Mouse (Mus musculus) kidney, embryonic 14.5 days (tissue): Measurements from ENCODE around the gene Focad. TPM values are rescaled to one million over a fixed set of nuclear protein-coding genes. Genes with fewer than 3 reads are reported as not detected.
A peak's percentile ranks its signal among the peaks of the same experiment; 100 is the strongest.
"Not testable (repeated sequence)": the region's sequence is repeated elsewhere in the genome, so short reads cannot be mapped to it uniquely, and the experiment has no call there.

Experiments used
- ATAC-seq: fragments of 200-750 bp; cut with Nextera tagmentation; 2 replicates; pipeline ENCODE4 v1.8.0; 2017; ENCODE audit warnings: moderate number of reproducible peaks, mild to moderate bottlenecking, moderate TSS enrichment, moderate library complexity; ENCODE audit not compliant: low FRiP score, low TSS enrichment
- H3K27ac ChIP-seq: fragments of 300-500 bp; sonication (generic); 2 replicates; pipeline ENCODE4 v1.5.1; 2014; ENCODE audit warnings: low read depth, mild to moderate bottlenecking, low read length, moderate library complexity, mixed read lengths
- H3K27me3 ChIP-seq: fragments of 300-500 bp; sonication (generic); 2 replicates; pipeline ENCODE4 v1.6.1; 2014; ENCODE audit warnings: mild to moderate bottlenecking, low read length; ENCODE audit not compliant: control insufficient read depth, insufficient read depth
- H3K36me3 ChIP-seq: fragments of 300-500 bp; sonication (generic); 2 replicates; pipeline ENCODE4 v1.6.1; 2014; ENCODE audit warnings: low read length, mixed read lengths; ENCODE audit not compliant: control insufficient read depth, insufficient read depth
- H3K4me1 ChIP-seq: fragments of 300-500 bp; sonication (generic); 2 replicates; pipeline ENCODE4 v1.6.1; 2014; ENCODE audit warnings: low read length, mixed read lengths; ENCODE audit not compliant: control insufficient read depth, insufficient read depth
- H3K4me2 ChIP-seq: fragments of 300-500 bp; sonication (generic); replicated peaks from 2 replicates; pipeline ENCODE4 v1.6.1; 2014; ENCODE audit warnings: low read depth, mild to moderate bottlenecking, low read length
- H3K4me3 ChIP-seq: fragments of 300-500 bp; sonication (generic); 2 replicates; pipeline ENCODE4 v1.5.1; 2014; ENCODE audit warnings: mild to moderate bottlenecking, low read length
- H3K9ac ChIP-seq: fragments of 300-500 bp; sonication (generic); 2 replicates; pipeline ENCODE4 v1.6.1; 2014; ENCODE audit warnings: low read depth, mild to moderate bottlenecking, low read length, moderate library complexity
- H3K9me3 ChIP-seq: fragments of 300-500 bp; sonication (generic); 2 replicates; pipeline ENCODE4 v1.6.1; 2016; ENCODE audit warnings: low read length; ENCODE audit not compliant: control insufficient read depth
- WGBS: fragments of 180-500 bp; shearing (Covaris S2); extraction: QIAGEN DNeasy Blood & Tissue Kit; methylation state at CpG from one replicate; pipeline ENCODE4 v1.1.7; 2014; 5-methylcytosine and 5-hydroxymethylcytosine counted together
- polyA plus RNA-seq: library from polyadenylated mRNA; unstranded; fragments of >200 nt; fragmentation: Nextera tagmentation; extraction: Ambion mirVana; gene quantifications from 2 replicates; pipeline ENCODE4 v1.2.1, GENCODE M21; 2014

Gene Focad
- polyA plus RNA-seq, 1 experiment from 2014 or later, result 19.5 TPM

DNA sequence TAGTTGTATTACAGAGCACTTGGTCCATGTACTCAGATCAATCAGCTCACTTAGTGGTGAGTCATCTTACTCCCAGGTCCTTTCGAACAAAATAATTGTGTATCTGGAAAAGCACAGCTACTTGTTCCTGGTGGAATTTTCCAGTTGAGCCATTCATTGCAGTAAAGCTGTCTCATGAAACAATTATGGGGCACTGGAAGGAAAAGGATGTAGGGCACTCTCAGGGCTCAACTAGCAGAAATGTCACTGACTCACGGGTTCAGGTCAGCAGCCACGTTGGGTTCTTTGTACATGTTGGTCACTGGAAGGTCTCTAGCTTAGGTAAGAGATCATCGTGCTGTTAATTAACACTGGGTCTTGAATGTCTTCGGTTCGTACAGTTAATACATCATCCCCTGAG lies 275.5 kb downstream of the Focad start:
- Histone ChIP-seq H3K4me1 (no peaks in the 10 kb centered on the region), H3K36me3 (no peaks in the 10 kb centered on the region), H3K27ac (no peak overlapping the region), H3K9ac (no peak overlapping the region), H3K9me3 (no peaks in the 10 kb centered on the region), H3K4me2 (no peak overlapping the region), H3K27me3 (no peaks in the 10 kb centered on the region), H3K4me3 (no peak overlapping the region)
- ATAC-seq, result no peak
- WGBS, result 83% methylated on average over 6 of the region's 6 CpGs

DNA sequence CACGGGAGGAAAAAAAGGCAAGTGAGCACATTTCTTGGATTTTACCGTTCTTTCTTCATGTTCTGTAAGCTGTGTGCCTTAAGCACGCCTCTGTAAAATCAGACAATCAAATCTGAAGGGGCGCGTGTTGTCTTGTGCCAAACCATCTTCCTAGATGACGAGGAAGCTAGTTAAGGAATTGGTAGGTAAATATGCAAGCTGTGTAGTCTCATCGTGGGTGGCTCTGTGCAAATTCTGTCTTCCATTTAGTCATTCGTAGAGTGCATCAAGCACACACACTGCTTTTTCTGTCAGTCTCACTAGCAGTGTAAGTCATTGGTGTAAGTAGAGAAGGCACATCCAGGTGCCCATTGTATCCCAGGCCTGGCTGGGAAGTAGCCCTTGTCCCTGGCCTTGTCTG lies 276.4 kb downstream of the Focad start:
- Histone ChIP-seq H3K4me3 (no peak overlapping the region), H3K4me2 (no peak overlapping the region), H3K27me3 (no peaks in the 10 kb centered on the region), H3K9ac (no peak overlapping the region), H3K9me3 (no peaks in the 10 kb centered on the region), H3K4me1 (no peaks in the 10 kb centered on the region), H3K27ac (no peak overlapping the region), H3K36me3 (no peaks in the 10 kb centered on the region)
- whole genome bisulfite sequencing, result 90% methylated on average over 8 of the region's 8 CpGs
- no peak for ATAC-seq

DNA sequence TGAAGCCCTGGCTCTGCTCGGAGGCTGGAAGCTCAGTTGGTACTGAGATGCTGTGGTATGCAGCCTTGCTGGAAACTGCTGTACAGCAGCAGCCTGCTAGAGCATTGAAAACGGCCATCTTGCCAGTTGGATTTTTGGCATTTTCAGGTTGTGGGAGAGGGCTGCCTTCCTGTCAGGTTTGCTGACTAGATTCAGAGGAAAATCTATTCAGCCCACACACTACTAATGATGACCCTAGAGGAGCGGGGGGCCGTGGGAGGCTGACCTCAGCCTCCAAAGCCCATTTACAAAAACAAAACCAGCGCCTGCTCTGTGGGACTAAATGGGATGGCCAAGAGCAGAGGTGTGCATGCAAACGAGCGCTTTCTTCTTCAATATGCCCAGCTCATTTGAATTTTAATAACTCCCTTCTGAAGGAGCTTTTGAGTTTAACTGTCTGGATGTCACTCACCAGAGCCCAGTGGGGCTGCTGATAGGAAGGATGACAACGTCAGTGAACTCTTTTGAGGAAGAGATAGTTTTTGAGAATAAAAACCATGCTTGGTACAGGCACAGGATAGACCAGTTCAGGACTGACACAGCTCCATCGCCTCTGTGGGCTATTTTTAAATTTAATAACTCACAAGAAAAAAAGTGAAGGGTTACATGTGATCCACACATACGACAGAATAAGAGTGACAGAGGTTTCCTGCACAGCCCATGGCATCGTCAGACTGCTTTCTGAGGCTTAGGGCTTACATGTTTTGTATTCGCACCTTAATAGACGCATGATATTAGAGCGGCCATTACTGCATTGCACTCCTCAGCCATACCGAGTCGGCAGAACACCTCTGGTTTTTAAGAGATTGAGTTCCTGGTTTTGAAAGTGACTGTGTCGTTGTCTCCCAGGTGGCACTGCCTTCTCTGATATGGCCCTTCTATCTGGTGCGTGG lies 278.1 kb downstream of the Focad start:
- Histone ChIP-seq H3K4me1 (no peaks in the 10 kb centered on the region), H3K27me3 (no peaks in the 10 kb centered on the region), H3K4me3 (no peak overlapping the region), H3K4me2 (no peak overlapping the region), H3K27ac (no peak overlapping the region), H3K36me3 (no peaks in the 10 kb centered on the region), H3K9me3 (no peaks in the 10 kb centered on the region), H3K9ac (no peak overlapping the region)
- no peak for ATAC-seq
- 79% methylated on average over 18 of the region's 18 CpGs for WGBS

DNA sequence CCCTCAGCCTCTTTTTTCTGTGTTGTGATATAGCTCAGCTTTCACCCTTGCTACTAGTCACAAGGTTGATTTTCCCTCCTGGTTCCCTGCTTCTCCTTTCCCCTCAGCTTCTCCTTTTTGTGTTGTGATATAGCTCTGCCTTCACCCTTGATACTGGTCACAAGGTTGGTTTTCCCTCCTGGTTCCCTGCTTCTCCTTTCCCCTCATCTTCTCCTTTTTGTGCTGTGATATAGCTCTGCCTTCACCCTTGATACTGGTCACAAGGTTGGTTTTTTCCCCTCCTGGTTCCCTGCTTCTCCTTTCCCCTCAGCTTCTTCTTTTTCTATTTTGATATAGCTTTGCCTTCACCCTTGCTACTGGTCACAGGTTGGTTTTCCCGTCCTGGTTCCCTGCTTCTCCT lies 295.6 kb downstream of the Focad start:
- Histone ChIP-seq H3K4me1 (no peaks in the 10 kb centered on the region), H3K36me3 (no peaks in the 10 kb centered on the region), H3K4me3 (no peak overlapping the region), H3K4me2 (no peak overlapping the region), H3K27ac (no peak overlapping the region), H3K27me3 (no peaks in the 10 kb centered on the region), H3K9me3 (no peaks in the 10 kb centered on the region), H3K9ac (no peak overlapping the region)
- WGBS, result 89% methylated on average over 1 of the region's 1 CpGs
- ATAC-seq, result no peak

DNA sequence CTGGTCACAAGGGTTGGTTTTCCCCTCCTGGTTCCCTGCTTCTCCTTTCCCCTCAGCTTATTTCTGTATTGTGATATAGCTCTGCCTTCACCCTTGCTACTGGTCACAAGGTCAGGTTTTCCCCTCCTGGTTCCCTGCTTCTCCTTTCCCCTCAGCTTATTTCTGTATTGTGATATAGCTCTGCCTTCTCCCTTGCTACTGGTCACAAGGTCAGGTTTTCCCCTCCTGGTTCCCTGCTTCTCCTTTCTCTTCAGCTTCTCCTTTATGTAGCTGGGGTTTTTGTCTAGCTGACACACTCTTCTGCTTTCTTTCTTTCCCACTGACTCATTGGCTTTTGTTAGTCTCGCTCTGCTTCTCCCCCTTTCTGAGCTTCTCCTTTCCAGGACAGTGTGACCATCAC lies 296.2 kb downstream of the Focad start:
- H3K4me1 ChIP-seq, H3K27ac ChIP-seq, H3K36me3 ChIP-seq, H3K27me3 ChIP-seq, H3K9me3 ChIP-seq, H3K4me3 ChIP-seq, H3K9ac ChIP-seq, ATAC-seq, H3K4me2 ChIP-seq: not testable (repeated sequence)
- WGBS, result 100% methylated on average over 1 of the region's 1 CpGs

DNA sequence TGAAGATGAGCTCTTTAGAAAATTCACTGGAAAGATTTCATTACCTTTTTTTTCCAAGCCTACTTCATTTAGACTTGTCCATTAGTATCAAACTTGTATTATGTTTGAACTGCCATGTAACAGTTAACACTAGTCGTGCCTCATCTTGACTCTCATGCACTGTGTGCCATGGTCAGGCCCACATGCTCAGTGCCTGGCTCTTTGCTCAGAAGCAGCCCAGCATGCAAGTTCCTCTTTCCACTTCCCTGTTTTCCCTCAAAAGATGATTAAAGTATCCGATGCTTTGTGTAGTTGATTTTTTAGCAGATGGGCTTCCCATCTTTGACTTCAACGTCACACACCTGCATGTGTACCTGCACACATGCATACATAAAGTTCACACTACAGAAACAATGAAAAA lies 301.3 kb downstream of the Focad start:
- H3K27me3 ChIP-seq, result no peaks in the 10 kb centered on the region
- no peak for ATAC-seq
- no peak overlapping the region for H3K4me3 ChIP-seq
- no peak overlapping the region for H3K9ac ChIP-seq
- 0 out of 2 replicates have a peak, but pooled peaks cover 2% of the 10 kb centered on the region for H3K4me1 ChIP-seq
- no peak overlapping the region for H3K4me2 ChIP-seq
- no peaks in the 10 kb centered on the region for H3K36me3 ChIP-seq
- H3K9me3 ChIP-seq, result no peaks in the 10 kb centered on the region
- 88% methylated on average over 3 of the region's 3 CpGs for WGBS
- no peak overlapping the region for H3K27ac ChIP-seq

DNA sequence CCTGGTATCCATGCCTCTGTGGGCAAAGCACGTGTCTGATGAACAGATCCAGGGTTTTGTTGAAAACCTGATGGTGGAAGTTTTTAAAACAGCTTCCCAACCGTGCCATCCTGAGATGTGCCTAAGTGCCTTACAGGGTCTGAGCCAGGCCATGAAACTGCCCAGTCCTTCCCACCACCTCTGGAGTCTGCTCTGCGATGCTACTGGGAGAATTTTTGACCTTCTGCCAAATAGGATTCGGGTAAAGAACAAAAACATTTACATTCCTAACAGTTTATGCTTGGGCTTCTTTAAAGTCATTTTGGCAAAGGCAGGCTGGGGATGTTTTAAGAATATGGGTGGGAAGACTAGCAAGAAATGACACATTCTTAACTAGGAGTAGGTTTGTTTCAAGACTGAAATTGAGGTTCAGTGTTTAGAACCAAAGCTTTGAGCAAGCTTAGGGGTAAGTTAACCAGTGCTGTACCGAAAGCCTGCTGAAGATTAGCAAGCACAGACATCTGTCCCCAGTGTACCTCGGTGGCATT lies 302.6 kb downstream of the Focad start:
- no peaks in the 10 kb centered on the region for H3K9me3 ChIP-seq
- no peak for ATAC-seq
- WGBS, result 77% methylated on average over 6 of the region's 6 CpGs

DNA sequence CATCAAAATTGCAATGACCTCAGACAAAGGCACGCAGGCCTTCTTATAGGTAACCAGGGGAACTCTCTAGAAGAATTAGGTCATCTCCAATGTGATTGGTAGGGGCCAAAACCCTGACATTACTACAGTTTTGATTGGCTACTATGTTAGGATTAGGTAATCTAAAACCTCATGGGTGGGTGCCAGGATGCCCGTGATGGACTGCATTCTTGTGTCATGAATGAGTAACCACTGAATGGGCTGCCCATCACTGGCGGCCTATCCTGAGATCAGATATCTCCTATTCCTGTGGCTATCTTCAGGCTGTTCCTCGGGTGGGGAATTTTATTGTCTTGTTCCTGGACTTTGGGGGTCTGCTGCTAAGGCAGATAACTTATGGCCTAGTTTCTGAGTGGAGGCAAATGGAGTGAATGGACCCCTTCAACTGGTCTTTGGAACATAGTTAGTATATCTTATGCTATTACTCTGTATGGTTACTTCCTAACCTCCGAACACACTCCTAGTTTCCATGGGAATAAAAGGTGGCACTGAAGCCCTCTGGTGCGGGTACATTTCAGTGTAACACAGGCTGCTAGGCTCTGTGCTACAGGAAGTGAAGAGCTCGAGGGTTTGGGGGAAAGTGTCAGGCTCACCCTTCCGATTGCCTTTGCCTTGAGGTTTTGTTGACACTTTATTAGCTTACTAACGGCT lies 306.0 kb downstream of the Focad start:
- no peaks in the 10 kb centered on the region for H3K27me3 ChIP-seq
- peak; percentile 85 for ATAC-seq
- H3K27ac ChIP-seq, result no peak overlapping the region
- 0 out of 2 replicates have a peak, but pooled peaks cover 3% of the 10 kb centered on the region for H3K4me1 ChIP-seq
- no peak overlapping the region for H3K4me2 ChIP-seq
- H3K9me3 ChIP-seq, result no peaks in the 10 kb centered on the region
- no peaks in the 10 kb centered on the region for H3K36me3 ChIP-seq
- 46% methylated on average over 9 of the region's 9 CpGs for WGBS
- H3K9ac ChIP-seq, result no peak overlapping the region
- no peak overlapping the region for H3K4me3 ChIP-seq

More for the DNA sequence above, 302.6 kb downstream of the Focad start:
- Histone ChIP-seq H3K27me3 (no peaks in the 10 kb centered on the region), H3K4me2 (no peak overlapping the region), H3K9ac (no peak overlapping the region), H3K4me1 (0 out of 2 replicates have a peak, but pooled peaks cover 3% of the 10 kb centered on the region), H3K36me3 (no peaks in the 10 kb centered on the region), H3K4me3 (no peak overlapping the region), H3K27ac (no peak overlapping the region)

DNA sequence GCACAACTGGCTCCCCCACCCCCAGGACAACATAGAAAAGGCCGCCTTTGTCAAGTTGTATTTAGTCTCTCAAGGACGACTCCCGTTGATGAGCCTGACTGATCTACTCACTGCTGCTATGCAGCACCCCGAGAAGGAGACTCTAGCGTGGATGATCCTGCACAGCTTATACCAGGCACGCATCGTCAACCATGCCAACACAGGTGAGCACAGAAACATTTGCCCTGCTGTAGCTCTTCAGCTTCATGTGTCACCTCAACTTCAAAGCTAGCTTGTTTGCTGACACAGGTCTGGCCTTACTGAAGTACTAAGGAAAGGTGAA lies 306.5 kb downstream of the Focad start:
- H3K4me1 ChIP-seq, result 0 out of 2 replicates have a peak, but pooled peaks cover 3% of the 10 kb centered on the region
- H3K27ac ChIP-seq, result no peak overlapping the region
- H3K9me3 ChIP-seq, result no peaks in the 10 kb centered on the region
- H3K36me3 ChIP-seq, result no peaks in the 10 kb centered on the region
- no peak overlapping the region for H3K9ac ChIP-seq
- no peaks in the 10 kb centered on the region for H3K27me3 ChIP-seq
- peak; percentile 44; the same call in 1 of the 2 replicates for ATAC-seq
- 65% methylated on average over 7 of the region's 7 CpGs for WGBS
- no peak overlapping the region for H3K4me3 ChIP-seq
- no peak overlapping the region for H3K4me2 ChIP-seq
